Mouse (Mus musculus) brain, embryonic 18.5 days (tissue): ENCODE measurements around the gene Trcg1.

ENCODE experiments used
- DNase-seq: peaks from one replicate; pipeline ENCODE4 v3.0.0-alpha.2; 2012; ENCODE audit warnings: low read depth, low spot score

Trcg1 gene

DNA sequence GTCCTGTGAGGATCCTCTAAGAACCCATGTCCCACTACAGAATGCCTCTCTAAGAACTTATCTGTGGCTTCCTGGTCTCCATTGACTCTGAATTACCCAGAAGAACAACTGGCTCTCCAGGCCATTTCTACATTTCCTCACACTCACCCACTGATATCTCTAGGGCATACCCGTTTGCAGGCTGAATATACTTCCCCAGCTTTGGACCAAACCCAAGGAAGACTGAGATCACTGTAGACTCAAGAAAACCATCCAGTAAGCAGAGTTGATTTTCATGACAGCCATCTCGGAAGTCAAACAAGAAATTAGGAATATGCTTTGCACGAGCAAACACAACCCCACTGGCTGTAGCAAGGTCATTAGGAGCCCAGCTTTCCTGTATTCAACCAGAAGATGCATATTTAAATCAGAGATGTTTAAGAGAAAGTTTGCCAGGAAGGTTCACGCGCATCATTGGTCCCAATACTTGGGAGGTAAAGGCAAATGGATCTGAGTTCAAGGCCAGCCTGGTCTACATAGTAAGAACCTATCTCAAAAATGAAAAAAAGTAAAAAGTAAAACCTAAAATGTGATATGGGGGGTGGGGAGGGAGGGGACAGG, 3.9 kb upstream of the Trcg1 start:
- DNase-seq, result no peak

DNA sequence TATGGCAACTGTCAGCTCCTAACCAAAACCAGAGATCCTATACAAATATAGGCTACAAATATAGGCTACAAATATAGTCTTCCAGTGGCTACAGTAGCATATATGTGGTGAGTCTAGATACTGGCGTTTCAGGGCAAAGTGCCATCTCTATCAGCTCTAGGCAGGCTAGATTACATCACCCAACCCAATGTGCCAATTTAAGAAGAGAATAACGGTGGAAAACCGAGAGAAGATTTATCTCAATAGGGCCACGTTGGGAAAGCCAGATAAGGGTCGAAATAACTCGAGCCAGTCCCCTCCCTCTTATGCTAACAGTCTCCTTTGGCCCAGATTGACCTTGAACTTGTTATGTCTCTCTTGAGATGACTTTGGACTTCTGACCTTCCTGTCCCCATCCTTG, 3.2 kb upstream of the Trcg1 start:
- DNase-seq, result no peak

DNA sequence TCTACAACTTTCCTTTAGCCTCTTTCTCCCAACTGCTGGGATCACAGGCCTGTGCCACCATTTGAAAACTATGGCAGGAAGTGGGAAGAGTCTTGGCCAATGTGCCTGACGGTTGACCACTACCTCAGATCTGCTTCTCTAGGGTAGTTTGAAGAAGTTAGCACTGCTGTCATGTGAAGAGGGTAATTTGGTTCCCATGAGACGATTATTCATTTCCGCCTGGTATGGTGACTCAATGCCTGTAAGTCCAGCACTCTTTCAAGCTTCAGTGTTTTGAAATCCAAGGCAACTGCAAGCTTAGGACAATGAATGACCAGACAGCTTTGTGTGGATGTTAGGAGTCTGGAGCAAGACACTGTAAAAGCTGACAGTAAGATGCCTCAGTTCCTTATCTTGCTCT, 2.6 kb upstream of the Trcg1 start:
- no peak for DNase-seq

DNA sequence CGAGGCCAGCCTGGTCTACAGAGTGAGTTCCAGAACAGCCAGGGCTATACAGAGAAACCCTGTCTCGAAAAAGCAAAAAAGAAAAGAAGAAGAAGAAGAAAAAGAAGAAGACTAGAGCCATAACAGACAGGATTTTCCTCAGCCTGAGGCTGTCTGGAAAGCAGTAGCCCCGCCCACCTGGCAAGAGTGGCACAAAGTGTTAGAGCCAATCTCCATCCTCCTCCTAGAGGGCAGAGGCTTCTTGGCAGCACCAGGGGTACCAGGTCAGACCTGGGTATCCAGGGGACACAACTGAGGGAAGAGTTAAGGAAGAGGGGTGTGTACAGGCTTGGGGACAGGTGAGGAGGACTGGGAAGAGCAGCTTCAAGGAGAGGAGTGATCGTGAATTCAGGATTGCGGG, 1.3 kb downstream of the Trcg1 start:
- DNase-seq, result no peak

DNA sequence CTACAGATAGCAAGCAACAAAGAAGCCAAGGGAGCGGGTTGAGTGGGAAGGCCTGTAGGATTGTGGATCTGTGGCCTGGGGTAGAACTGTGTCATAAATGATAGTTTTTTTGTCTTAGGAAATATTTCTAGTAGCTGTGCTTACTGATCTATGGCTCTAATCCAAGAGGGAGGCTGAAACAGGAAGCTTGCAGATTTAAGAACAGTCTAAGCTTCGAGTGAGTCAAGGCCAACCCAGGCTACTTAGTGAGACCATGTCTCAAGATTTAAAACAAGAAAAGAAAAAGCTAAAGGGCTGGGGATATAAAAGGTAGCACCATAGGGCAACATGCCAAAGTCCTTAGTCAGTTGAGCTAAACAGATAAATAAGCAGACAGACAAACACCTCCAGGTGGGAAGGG, 1.9 kb downstream of the Trcg1 start:
- no peak for DNase-seq

DNA sequence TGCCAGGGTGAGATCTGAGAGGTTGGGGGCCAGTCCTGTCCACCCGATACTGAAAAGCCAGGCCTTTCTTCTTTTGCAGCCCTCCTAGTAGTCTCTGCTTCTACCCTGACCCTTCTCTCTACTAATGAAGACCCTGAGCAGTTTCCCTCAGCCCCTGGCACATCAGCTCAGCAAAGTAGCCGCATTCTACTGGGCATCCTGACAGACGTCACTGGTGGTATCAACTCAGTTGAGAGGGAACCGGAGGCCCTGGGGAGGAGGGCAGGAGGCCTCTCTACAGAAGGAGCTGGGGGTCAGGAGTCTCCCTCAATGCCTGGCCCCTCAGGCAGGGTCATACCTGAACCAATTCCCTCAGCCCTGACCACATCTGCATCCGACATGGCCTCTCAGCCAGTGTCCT, 4.8 kb downstream of the Trcg1 start:
- no peak for DNase-seq

DNA sequence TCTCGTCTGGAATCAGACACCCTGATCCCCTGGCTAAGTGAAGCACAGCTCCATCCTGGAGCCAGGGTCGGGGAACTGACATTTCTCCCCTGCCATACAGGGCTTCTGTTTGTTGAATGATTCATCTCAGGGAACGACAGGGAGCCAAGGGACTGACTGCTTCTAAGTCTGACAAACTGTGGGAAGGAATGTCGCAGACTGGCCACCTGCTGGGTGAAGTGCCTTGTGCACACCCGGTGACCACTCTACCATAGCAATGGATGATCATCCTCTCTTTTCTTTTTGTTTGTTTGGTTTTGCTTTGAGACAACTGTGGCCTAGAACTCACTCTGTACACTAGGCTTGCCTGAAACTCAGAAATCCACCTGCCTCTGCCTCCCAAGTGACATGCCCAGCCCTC, 6.6 kb downstream of the Trcg1 start:
- no peak for DNase-seq

DNA sequence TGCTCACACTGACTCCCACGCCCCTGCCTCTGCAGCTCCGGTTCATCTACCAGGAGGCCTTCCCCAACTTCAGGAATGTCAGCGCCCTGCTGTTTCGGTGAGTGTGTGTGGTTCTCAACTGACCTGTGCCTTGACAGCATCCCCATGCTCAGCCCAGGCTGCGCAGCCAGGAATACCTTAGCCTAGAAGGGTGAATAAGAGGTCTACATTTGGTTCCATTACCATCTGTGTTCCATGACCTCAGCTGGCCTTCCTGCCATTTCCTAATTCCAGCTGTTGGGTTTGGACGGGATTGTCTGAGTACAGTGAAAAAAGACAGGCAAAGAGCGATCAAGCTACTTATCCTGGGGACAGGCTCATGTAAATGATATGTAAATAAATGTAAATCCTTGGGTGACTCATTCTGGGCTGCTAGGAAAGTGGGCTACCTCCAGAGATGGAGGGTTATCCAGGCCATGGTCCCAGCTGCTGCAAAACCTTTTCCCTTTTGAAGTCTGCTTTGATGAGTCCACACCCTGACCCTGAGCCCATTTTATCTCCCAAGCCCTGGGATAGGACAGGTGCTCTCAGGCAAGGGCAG, 7.8 kb downstream of the Trcg1 start:
- no peak for DNase-seq

DNA sequence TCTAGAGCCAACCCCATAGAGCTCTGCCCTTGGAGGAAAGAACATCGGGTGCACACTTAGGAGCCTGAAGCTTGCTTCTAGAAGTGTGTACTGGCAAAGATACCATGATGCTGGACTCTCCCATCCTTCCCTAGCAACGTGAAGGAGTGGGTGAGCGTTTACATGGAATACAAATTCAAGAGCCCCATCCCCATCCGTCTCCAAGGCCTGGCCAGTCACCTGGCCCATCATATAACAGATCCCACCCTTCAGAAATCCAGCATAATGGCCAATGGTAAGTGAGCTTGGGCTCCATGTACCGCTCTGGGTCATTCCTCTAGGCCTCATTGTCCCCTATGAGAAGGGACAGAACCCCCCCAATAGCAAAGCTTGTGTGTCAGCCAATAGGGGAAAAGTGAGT, 10.1 kb downstream of the Trcg1 start:
- no peak for DNase-seq

DNA sequence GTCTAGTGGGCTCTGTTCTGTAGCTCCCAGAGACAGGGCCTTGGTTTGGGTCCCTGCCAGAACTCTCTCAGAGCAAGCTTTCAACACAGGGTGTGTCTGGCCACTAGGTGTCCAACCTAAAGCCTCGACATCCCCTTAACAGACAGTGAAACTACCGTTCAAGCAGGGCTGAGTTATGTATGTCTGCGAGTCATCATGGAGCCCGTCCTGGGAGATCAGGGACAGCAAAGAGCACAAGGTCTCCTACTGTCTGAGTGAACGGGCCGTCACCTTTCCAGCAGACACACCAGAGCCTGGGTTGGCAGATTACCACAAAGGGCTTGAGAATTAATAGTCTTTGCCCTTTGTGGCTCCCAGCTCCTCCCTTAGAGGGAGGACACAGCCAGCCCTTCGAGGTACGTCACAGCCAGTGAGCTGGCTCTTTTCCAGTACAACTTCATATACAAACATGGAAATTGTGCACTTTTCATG, 10.9 kb downstream of the Trcg1 start:
- no peak for DNase-seq

DNA sequence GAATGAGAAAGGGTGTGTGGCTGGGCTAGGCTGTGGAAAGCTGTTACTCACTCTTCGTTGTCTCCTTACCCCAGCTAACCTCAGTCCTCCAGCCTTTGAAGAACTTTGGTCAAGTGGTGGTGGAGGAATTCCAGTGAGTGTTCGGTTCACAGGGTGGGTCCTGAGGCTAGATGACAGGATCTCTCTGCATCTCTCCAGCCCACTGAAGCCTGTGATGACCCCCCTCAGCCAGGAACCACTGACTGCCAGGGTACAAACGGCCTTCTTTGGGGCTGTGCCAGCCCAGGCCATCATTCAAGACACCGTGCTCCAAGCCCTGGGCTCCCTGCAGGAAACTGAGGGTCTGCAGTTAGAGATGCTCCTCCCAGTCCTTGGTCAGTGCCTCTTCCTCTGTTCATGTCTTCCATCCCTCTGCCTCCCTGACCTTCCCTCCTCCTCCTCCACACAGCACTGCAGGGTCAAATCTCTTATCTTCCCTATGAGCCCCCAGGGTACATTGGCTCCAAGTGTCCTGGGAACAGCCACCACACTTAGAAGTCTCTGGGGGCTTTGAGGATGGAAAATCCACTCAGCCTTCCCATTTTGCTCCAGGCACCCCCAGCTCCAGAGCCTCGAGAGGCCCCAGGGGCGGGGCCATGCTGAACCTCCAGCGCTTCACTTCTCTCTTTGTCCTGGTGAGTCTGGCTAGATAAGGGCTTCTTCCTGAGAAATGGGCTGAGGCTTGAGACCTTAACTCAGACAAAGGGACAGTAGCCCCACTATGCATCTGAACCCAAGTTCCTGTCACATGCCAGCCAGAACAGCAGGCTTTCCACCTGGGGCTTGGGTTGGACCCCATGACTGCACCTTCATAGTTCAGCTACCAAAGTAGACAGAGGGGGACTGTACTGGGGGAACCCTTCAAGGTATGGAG, 11.9 kb downstream of the Trcg1 start:
- DNase-seq, result no peak

DNA sequence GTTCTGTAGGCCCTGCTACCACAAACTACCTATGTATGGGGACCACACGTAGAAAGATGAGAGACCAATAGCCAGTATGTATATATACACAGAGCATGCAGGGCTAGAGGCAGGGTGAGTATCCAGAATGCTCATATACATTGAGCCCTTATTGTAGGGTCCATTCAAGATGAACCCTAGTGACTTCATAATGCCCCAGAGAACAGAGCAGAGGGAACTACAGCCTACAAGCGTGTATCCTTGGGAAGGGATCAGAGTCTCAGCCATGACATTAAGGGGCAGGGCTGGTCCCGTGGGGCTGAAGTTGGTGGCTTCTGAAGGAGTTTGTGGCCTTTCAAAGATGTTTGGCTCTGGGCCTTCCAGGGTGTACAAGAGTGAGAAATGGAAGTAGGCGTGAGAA, 13.7 kb downstream of the Trcg1 start:
- no peak for DNase-seq

DNA sequence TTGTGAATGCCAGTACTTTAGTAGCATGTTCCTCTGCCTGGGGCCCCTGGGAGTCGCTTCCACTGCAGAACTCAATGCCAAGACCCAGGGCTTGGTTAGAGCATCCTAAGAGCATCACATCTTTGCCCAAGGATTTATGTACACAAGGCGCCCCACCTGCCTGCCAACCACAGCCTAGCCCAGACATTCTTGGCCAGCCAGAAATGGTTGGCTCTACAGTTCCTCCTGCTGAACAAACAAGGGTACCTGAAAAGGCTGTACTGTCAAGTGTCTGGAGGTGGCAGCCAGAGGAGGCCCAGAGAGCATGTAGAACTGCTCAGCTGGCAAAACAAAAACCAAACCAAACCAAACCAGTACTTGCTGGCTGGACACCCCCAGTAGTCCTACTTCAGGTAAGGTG, 14.8 kb downstream of the Trcg1 start:
- DNase-seq, result no peak

DNA sequence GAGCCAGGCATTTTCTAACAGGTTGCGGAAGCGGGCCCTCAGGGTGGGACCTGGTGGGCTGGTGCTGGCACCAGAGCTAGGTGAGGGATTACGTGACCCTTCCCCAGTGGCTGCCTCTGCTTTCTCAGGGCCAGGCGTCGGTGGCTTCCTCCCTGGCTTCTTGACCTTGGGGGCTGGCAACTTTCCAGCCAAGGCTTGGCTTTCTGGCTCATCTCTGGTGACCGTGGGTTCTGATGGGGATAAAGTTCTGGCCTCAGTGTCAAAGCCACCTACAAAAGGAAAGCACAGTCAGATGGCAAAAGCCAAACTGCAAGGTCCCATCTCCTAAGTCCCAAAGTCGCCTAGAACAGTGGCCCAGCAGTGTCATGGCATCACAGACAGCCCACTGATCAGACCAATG, 17.7 kb downstream of the Trcg1 start:
- DNase-seq, result no peak

DNA sequence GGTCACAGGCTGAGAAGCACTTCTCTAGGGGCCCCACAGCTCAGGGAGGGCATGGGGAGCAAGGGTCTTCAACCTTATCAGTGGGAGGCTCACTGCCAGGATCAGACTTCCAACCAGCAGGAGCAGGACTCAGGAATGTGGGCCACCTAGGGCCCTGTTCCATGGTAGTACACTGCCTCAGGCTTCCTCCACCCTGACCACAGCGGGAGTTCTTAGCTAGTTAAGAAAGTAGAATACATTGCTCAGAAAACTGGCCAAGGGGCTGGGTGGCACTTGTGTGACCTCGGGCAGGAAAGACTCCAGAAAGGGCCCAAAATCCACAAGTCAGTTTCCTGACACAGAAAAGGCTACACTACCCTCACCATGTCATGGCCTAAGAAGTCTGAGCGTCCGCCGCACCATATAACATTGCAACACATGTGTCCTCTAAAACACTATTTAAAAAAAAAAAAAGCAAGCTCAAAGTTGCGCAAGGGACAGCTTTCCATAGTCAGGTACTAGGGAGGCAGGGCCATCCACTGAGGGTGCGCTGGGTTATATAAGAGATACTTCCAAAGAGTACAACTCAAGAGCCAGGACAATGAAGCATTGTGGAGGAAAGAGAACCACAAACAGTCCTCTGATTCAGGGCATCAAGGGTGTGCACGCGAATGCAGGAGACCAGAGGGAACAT, 18.6 kb downstream of the Trcg1 start:
- DNase-seq, result no peak

DNA sequence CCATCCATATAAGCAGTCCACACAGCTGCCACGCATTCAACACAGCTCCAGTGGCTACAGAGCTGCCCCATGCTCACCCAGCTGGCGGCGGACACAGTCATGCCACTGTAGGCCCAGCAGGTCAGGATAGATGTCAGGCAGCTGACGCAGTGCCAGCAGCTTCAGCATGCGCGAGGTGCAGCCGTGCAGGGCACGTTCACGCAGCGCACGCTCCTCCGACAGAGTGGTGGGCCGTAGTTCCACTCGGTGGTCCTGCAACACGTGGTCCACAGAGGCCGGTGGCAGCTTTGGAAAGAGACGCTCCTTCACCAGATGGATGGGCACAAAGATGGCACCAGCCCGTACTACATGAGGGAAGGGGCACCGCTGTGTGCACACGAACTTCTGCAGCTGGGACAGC, 20.0 kb downstream of the Trcg1 start:
- DNase-seq, result no peak

DNA sequence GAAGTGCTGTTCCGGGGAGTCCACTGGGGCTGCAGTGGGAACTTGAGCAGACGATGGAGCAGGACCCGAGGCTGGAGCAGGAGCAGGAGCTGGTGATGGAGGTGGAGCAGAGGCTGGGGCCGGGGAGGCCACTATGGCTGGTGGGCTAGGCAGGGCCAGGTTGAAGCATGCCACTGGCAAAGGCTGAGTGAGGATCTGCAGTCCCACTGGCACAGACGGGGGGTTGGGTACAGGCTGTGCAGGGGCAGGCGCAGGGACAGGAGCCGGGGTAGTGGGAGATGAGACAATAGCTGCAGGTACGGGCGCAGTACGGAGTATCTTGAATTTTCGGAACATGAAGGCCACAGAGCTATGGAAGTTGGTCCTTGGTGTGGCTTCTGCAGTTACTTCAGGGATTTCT, 20.5 kb downstream of the Trcg1 start:
- no peak for DNase-seq

DNA sequence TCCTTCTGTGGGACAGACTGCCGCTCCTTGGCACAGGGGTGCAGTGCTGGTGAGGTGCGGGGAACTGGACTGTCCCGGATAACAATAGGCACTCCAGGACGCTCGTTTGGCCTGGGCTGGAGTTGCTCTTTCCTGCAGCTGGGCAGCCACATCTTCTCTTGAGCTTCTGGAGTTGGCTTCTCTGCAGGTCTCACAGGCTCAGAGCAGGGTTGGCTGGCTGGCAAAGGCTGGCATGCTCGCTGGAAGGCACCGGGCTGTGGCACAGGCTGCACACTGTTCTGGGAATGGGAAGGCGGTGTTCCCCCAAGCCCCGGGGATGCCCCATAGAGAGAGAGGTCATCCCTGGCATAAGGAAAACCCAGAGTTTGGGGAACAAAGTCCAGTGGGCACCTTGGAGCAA, 21.3 kb downstream of the Trcg1 start:
- DNase-seq, result no peak

DNA sequence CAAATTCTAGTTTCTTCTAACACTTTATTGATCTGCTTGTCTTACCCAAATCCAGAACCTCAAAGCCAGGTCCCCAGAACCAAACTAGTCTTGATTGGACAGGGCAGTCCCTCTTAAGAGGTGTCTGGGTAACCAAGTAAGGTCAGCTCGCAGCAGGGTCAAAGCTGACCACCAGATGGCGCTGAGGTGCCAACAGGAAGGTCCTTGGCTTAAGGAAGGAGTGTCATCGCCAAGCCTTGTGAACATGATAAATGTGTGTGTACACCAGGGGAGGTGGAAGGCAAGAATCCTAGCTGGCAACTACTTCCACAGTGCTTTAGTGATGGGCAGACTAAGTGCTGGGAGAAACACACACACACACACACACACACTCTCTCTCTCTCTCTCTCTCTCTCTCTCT, 23.4 kb downstream of the Trcg1 start:
- DNase-seq, result peak; percentile 52

DNA sequence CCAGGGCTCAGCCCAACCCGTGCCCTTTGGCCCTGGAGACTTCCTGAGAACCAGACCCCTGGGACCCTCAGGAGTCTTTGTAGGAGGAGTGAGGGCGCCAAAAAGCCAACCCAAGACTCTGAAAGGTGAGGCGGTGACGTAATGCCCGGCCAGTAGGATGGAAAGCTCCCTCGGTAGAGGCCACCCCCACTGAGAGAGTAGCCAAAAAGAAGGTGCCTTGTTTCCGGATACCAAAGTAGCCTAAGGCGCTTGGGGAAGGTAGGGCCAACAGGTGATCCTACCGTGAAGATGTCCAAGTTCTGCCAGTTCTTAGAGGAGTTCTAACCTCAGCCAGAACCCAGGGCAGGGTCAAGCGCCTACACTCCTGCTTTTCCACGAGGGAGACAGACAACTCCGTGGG, 24.6 kb downstream of the Trcg1 start:
- DNase-seq, result no peak

DNA sequence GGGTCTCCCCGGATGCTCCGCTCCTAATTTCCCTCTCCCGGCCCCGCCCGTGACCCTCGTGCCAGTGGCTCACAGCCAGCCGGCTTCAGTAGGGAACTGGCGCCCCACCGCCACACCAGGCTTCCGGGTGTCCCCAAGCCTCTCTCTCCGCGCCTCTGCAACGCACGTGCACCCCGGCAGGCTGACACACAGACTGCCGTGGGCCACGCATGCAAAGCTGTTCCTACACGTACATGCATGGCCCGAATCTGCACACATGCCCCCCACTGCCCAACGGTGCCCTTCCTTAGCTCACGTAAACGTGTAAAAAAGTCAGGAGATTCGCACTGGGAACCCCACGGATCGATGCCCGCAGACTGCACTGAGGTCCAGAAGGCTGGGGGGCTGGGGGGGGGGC, 25.2 kb downstream of the Trcg1 start:
- DNase-seq, result no peak
